Mouse (Mus musculus): ENCODE results near the gene Flt1.
"Not testable (repeated sequence)": the region's sequence is repeated elsewhere in the genome, so short reads cannot be mapped to it uniquely, and the experiment has no call there.

The Flt1 gene

GRCm38 (mm10) chr5:147665946-147666345 lies 59.9 kb downstream of the Flt1 start:
- no peak for DNase-seq (ENCODE audit: low spot score)

DNA sequence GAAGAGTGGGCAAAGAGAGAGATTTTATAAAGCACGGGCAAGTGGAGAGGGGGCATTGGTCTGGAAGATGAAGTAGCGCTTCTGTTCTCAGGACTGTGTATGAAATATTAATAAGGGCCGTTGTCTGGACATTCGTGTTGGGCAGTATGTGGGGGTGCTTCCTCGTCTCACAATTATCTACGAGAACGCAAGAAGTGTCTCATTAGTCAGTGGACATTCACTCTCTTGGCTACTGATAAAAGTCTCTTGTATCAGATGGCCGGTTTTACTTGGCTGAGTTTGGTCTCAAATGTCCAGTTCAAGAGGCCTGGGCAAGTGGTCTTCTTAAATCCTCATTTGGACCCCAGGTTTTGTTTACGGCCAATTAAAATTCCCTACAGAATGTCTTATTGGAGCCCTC lies 60.4 kb downstream of the Flt1 start:
- DNase-seq (ENCODE audit: low spot score), result no peak

DNA sequence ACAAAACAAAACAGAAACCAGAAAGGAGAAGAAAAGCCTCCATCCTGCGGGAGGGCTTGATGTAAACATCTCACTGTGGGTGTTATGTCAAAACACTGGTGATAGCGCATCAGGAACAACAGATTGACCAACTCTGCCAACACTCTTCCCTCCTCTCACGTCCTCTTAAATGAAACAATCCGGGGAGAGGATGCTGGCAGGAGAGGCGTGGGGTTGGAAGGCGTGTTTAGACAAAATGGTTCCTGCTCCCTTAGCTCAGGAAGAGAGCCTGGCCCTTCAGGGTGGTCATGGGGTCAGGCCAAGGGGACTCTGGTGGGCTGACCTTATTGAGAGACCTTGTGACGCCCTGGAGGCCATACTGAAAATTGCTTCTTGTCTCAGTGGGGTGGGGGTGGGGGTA lies 65.9 kb downstream of the Flt1 start:
- DNase-seq (ENCODE audit: low spot score), result no peak

DNA sequence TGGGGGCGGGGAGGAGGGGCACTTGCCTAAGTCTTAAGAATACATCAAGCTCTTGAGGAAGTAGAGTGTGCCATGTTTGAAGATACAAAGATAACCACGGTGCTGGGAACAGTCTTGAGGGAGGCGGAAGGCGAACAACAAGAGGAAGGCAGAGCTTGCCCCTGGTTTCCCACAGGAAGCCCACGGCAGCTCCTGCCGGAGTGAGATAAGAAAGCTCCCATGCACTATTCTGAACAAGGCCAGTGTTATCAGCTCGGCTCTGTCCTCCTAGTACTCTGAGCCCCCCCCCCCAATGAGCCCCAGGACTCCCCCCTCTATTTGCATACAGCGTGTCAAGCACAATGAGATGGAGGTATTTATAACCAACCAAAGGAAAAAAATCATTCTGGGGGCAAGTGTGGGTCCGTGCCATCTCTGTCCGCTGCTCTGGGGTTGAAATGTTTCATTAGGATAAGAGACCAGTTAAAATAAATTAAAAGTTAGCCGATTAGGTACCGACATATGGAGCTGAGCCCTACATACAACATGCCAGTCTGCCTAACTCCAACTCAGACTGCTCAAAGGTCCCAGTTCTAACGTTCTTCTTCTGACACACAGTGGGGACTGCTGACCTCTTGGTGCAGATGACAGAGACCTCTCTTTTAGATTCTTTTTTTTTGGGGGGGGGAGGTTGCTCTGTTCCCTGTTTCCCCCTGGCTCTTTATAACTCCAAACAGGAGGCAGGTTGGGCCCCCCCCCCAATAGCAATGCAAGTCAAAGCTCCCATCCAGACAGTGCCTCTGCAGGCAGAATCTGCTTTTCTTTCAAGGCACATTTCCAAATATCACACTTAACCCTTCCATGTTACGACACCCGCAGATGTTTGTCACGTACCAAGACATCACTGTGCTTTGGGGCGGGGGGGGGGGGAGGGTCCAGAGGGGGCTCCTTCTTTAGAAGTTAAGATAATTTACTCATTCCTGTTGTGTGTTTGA lies 67.6 kb downstream of the Flt1 start:
- no peak for DNase-seq (ENCODE audit: low spot score)

DNA sequence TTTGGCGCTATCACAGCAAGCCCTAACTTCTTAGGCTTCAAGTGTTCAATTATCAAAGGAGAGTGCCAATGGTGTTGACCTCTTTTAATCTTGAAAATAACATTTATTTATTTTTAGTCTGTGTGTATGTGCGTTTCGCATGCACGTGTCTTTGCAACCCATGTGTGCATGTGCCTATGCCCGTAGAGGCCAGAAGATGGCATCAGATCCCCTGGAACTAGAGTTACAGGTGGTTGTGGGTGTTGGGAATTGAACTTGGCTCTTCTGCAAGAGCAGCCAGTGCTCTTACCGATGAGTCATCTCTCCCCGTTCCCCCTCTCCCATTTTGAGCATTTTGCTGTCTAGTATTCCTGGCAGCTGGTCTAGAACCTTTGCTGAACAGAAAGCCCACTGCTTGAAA lies 70.0 kb downstream of the Flt1 start:
- no peak for DNase-seq (ENCODE audit: low spot score)

- DNase-seq (ENCODE audit: low spot score), result no peak
Observed at GRCm38 (mm10) chr5:147651233-147651632, 74.6 kb downstream of the Flt1 start.

GRCm38 (mm10) chr5:147646351-147646929 lies 79.4 kb downstream of the Flt1 start:
- no peak for DNase-seq (ENCODE audit: low spot score)

DNA sequence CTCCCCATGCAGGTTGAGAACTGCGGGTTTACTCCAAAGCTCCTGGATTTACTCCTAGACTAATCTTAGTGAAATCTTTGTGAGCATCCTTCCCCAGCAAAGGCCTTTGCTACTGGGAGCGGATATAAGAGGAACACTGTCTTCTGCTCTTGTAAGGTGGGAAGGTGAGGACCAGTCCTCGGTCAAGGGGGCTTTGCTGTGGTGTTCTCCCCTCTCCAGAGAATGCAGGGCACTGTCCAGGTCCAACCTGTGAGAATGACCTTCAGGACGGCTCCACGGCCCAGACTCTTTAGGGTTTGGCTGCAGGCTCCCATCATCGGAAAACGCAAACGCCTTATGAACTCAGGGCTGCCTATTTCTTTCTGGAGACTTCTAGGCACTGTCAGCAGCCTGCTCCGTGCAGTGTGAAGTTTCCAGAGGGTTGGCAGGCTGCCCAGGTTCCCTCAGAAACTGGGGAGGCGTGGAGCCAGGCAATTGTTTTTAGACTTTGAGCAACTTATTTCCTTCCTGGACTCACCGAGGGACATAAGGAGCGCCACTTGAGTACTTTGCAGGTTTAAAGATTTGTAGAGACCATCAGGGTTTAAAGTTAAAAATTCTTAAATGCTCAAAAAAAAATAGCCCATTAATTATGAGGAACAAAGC lies 80.7 kb downstream of the Flt1 start:
- DNase-seq (ENCODE audit: low spot score), result peak; percentile 64

DNA sequence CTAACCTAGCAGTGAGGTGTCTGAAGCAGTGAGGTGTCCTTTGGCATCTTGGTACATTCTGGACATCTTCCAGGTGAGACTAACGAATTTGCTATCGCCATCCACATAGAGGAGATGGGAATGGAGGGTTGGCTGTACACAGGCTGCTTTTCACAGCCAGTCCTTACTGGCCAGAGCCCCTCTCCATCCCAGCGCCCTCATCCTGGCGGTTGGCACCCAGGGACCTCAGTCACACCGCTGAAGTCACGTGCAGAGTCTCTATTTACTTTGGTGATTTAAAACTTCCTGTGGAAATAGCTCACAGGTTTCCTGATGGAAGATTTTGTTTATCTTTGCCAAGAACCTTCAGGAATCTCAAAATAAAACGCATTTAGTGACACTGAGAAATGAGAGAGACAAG lies 84.4 kb downstream of the Flt1 start:
- DNase-seq (ENCODE audit: low spot score), result no peak

- DNase-seq (ENCODE audit: low spot score), result no peak
Observed at GRCm38 (mm10) chr5:147639940-147640339, 85.9 kb downstream of the Flt1 start.

GRCm38 (mm10) chr5:147636676-147637075 lies 89.1 kb downstream of the Flt1 start:
- no peak for DNase-seq (ENCODE audit: low spot score)

DNA sequence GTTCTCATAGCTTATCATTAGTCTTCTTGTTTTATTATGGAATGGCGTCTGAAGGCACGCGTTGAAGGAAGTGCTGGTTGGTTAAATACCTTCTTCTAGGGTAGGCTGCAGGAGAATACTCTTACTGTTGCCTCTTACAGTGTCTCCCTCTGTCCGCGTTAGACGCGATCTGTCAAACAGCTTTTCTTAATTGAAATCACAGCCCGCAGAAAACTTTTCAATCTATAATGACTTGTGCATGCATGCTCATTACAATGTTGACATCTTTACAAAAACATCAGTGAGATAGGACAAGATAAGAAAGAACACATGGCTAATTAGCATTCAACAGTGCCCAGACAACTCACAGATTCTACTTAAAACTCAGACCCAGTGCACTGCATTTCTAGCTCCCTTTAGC lies 89.9 kb downstream of the Flt1 start:
- DNase-seq (ENCODE audit: low spot score), result no peak

DNA sequence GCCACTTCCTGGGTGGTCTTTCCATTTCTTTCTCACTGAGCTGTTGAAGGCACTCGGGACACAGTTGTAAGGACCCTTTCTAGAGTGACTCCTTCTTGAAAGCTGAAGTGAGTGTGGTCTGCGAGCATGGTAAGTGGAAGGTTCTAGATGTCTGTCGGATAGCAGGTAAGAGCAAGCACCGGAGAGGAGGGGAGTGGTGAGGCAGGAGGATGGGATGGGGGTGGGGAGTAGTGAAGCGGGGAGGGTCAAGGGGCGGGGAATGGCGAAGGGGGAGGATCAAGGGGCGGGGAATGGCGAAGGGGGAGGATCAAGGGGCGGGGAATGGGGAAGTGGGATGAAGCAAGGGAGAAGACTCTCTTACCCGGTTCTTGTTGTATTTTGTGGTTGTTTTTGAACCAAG lies 91.8 kb downstream of the Flt1 start:
- DNase-seq (ENCODE audit: low spot score), result no peak

GRCm38 (mm10) chr5:147632716-147633115 lies 93.1 kb downstream of the Flt1 start:
- no peak for DNase-seq (ENCODE audit: low spot score)

DNA sequence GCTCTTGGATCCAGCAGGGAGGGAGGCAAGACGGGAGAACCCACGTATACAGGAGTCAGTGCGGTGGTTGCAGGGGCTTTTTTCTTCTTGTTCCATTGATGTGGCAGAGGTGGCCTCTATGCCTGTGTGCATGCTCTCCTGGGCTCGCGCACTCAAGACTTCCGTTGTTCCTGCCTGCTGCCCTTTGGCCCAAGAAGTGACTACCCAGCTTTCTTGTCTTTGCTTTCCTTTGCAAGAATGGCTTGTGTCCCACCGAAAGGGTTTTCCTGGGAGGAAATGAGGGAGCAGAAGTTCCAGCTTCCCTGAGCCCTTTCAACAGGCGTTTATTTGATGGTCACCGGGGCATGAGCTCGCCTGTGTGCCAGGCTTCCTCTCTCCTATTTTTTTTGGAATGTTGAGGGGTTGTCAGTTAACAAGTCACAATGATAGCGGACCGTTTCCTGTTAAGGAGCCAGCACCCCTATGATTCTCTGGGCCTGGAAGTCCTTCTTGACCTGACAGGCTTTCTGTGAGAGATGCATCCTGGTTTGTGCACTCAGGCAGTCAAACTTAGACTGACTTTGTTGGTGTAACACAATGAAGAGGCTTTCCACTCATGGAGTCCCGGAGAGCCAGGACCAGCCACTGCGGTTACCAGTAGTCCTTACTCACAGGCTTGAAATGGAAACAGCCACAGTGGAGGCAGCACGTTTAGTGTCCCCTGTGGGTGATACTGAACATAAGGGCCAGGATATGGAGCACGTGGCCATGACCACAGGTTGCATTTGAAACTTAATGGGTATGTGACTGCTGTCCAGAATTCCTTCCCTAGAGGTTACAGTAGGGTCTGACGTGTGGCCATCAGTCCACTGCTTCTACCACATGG lies 95.2 kb downstream of the Flt1 start:
- no peak for DNase-seq (ENCODE audit: low spot score)

- DNase-seq (ENCODE audit: low spot score), result no peak
Observed at GRCm38 (mm10) chr5:147626944-147627343, 98.9 kb downstream of the Flt1 start.

GRCm38 (mm10) chr5:147623747-147624146 lies 102.1 kb downstream of the Flt1 start:
- DNase-seq (ENCODE audit: low spot score), result no peak

DNA sequence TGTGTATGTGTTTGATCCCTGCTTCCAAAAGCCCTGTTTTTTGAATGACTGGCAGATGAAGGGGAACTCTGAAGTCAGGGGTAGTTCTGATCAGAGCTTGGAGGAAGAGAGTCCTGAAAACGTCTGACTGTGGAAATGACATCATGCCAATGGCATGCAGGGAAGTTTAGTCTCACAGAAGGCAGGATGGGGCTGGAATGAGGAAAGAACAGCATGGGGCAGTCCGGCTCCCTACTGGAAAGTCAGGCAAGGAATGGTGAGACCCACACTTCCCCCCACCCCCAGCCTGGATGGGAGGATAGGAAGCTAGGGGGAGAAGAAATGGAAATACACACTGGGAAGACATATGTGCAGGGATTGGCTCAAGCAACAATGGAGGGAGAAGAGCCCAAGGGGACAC lies 105.6 kb downstream of the Flt1 start:
- no peak for DNase-seq (ENCODE audit: low spot score)

DNA sequence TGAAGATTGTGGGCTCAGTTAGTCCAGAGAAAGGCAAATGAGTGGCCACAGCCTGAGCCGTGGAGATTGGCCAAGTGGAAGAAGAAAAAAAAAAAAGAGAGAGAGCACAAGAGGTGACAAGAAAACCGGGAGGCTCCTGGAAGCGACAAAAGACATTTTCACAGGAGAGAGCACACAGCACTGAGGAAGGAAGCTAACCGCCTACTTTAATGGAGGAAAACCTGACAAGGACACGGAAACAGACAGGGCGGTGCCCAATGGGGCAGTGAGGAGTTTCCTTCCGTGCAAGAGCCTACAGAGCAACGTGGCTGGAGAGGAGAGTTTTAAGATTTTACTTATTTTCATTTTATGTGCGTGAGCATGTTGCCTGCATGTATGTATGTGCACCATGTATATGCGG lies 107.6 kb downstream of the Flt1 start:
- DNase-seq (ENCODE audit: low spot score), result no peak

GRCm38 (mm10) chr5:147616450-147616849 lies 109.4 kb downstream of the Flt1 start:
- DNase-seq (ENCODE audit: low spot score), result no peak

GRCm38 (mm10) chr5:147614659-147615058 lies 111.2 kb downstream of the Flt1 start:
- DNase-seq (ENCODE audit: low spot score), result no peak

DNA sequence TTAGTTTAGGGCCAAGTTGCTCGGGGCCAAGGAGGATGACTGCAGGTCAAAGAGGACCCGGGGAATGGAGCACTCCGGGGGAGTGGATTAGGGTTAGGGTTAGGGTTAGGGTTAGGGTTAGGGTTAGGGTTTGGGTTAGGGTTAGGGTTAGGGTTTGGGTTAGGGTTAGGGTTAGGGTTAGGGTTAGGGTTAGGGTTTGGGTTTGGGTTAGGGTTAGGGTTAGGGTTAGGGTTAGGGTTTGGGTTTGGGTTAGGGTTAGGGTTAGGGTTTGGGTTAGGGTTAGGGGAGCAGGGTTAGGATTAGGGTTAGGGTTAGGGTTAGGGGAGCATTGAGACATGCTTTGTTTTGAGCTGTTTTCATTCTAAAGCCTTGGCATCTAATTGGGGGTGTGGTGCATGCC lies 114.5 kb downstream of the Flt1 start:
- DNase-seq (ENCODE audit: low spot score), result not testable (repeated sequence)

Data from ovary, postnatal 36 days (tissue).